Mouse (Mus musculus) heart, embryonic 13.5 days (tissue): Measurements from ENCODE around the gene Pknox2. TPM values are rescaled to one million over a fixed set of nuclear protein-coding genes. Genes with fewer than 3 reads are reported as not detected.

ENCODE experiments used
- ATAC-seq: fragments of 200-750 bp; cut with Nextera tagmentation; 2 replicates; pipeline ENCODE4 v1.8.0; 2017; ENCODE audit warnings: moderate TSS enrichment; ENCODE audit not compliant: insufficient number of reproducible peaks, low FRiP score, low TSS enrichment; ENCODE audit errors: extremely low read depth
- H3K27ac ChIP-seq: fragments of 300-500 bp; sonication (generic); replicated peaks from 2 replicates; pipeline ENCODE4 v1.5.1; 2015; ENCODE audit warnings: moderate library complexity, mild to moderate bottlenecking, inconsistent platforms
- H3K27me3 ChIP-seq: fragments of 300-500 bp; sonication (generic); replicated peaks from 2 replicates; pipeline ENCODE4 v1.6.1; 2015; ENCODE audit warnings: mild to moderate bottlenecking, inconsistent platforms
- H3K36me3 ChIP-seq: fragments of 300-500 bp; sonication (generic); 2 replicates; pipeline ENCODE4 v1.6.1; 2015; ENCODE audit warnings: mild to moderate bottlenecking, inconsistent platforms
- H3K4me1 ChIP-seq: fragments of 300-500 bp; sonication (generic); 2 replicates; pipeline ENCODE4 v1.6.1; 2015; ENCODE audit warnings: inconsistent platforms
- H3K4me2 ChIP-seq: fragments of 300-500 bp; sonication (generic); 2 replicates; pipeline ENCODE4 v1.6.1; 2015; ENCODE audit warnings: inconsistent platforms, mild to moderate bottlenecking, moderate library complexity
- H3K4me3 ChIP-seq: fragments of 300-500 bp; sonication (generic); 2 replicates; pipeline ENCODE4 v1.5.1; 2015; ENCODE audit warnings: moderate library complexity, mild to moderate bottlenecking, inconsistent platforms
- H3K9ac ChIP-seq: fragments of 300-500 bp; sonication (generic); 2 replicates; pipeline ENCODE4 v1.6.1; 2015; ENCODE audit warnings: inconsistent platforms, mild to moderate bottlenecking, moderate library complexity
- H3K9me3 ChIP-seq: fragments of 300-500 bp; sonication (generic); 2 replicates; pipeline ENCODE4 v1.6.1; 2016; ENCODE audit warnings: inconsistent platforms
- WGBS: fragments of 180-500 bp; shearing (Covaris S2); methylation state at CpG from one replicate; pipeline ENCODE4 v1.1.7; 2015; ENCODE audit warnings: mixed read lengths; 5-methylcytosine and 5-hydroxymethylcytosine counted together
- polyA plus RNA-seq: library from polyadenylated mRNA; unstranded; fragments of >200 nt; fragmentation: Nextera tagmentation; extraction: Ambion mirVana; gene quantifications from 2 replicates; pipeline ENCODE4 v1.2.1, GENCODE M21; 2015

Pknox2 gene
- polyA plus RNA-seq, 1 experiment from 2014 or later, result 5.7 TPM

GRCm38 (mm10) chr9:37160686-37161085, 13.5 kb upstream of the Pknox2 start:
- Histone ChIP-seq H3K4me2 (no peak overlapping the region), H3K4me3 (no peak overlapping the region), H3K4me1 (no peaks in the 10 kb centered on the region), H3K36me3 (no peaks in the 10 kb centered on the region), H3K9ac (no peak overlapping the region), H3K27me3 (no peaks in the 10 kb centered on the region), H3K9me3 (no peaks in the 10 kb centered on the region), H3K27ac (no peak overlapping the region)
- ATAC-seq, result no peak
- 62% methylated on average over 2 of the region's 2 CpGs for WGBS

- no peaks in the 10 kb centered on the region for H3K9me3 ChIP-seq
Observed at GRCm38 (mm10) chr9:37147886-37148285, 679 bp upstream of the Pknox2 start.

GRCm38 (mm10) chr9:37146603-37147358, 426 bp downstream of the Pknox2 start:
- Histone ChIP-seq H3K4me1 (peaks cover 33% of the 10 kb centered on the region), H3K9ac (peak overlapping the region; percentile 95), H3K9me3 (no peaks in the 10 kb centered on the region), H3K27me3 (peaks cover 17% of the 10 kb centered on the region; the same call in 1 of the 2 replicates), H3K4me3 (peak overlapping the region; percentile 81), H3K36me3 (no peaks in the 10 kb centered on the region), H3K27ac (peak overlapping the region; percentile 95), H3K4me2 (peak overlapping the region; percentile 88)
- ATAC-seq, result peak; percentile 71; the same call in 1 of the 2 replicates
- WGBS, result under 1% methylated on average over 73 of the region's 75 CpGs

More at GRCm38 (mm10) chr9:37147886-37148285, 679 bp upstream of the Pknox2 start:
- WGBS, result 33% methylated on average over 4 of the region's 4 CpGs
- Histone ChIP-seq H3K27me3 (peaks cover 17% of the 10 kb centered on the region; the same call in 1 of the 2 replicates), H3K4me3 (no peak overlapping the region), H3K4me1 (peaks cover 25% of the 10 kb centered on the region), H3K36me3 (no peaks in the 10 kb centered on the region), H3K27ac (no peak overlapping the region), H3K9ac (no peak overlapping the region), H3K4me2 (no peak overlapping the region)
- ATAC-seq, result no peak

GRCm38 (mm10) chr9:37146353-37146602, 929 bp downstream of the Pknox2 start:
- peak overlapping the region; percentile 95 for H3K27ac ChIP-seq
- no peaks in the 10 kb centered on the region for H3K36me3 ChIP-seq
- peaks cover 38% of the 10 kb centered on the region for H3K4me1 ChIP-seq
- no peaks in the 10 kb centered on the region for H3K9me3 ChIP-seq
- ATAC-seq, result no peak
- H3K9ac ChIP-seq, result peak overlapping the region; percentile 95
- peak overlapping the region; percentile 81 for H3K4me3 ChIP-seq
- peaks cover 17% of the 10 kb centered on the region; the same call in 1 of the 2 replicates for H3K27me3 ChIP-seq
- peak overlapping the region; percentile 88 for H3K4me2 ChIP-seq
- WGBS, result under 1% methylated on average over 12 of the region's 12 CpGs

- peak overlapping the region; percentile 88 for H3K4me2 ChIP-seq
- H3K9me3 ChIP-seq, result no peaks in the 10 kb centered on the region
- under 1% methylated on average over 43 of the region's 43 CpGs for WGBS
- no peaks in the 10 kb centered on the region for H3K36me3 ChIP-seq
- peaks cover 43% of the 10 kb centered on the region for H3K4me1 ChIP-seq
- H3K27me3 ChIP-seq, result peaks cover 17% of the 10 kb centered on the region; the same call in 1 of the 2 replicates
- H3K9ac ChIP-seq, result peak overlapping the region; percentile 95
- H3K27ac ChIP-seq, result peak overlapping the region; percentile 95
- ATAC-seq, result no peak
- H3K4me3 ChIP-seq, result peak overlapping the region; percentile 81
Observed at GRCm38 (mm10) chr9:37145616-37146352, 1.4 kb downstream of the Pknox2 start.

GRCm38 (mm10) chr9:37145151-37145615, 2.0 kb downstream of the Pknox2 start:
- H3K9me3 ChIP-seq, result no peaks in the 10 kb centered on the region
- H3K4me2 ChIP-seq, result peak overlapping the region; percentile 88
- peaks cover 17% of the 10 kb centered on the region; the same call in 1 of the 2 replicates for H3K27me3 ChIP-seq
- H3K36me3 ChIP-seq, result no peaks in the 10 kb centered on the region
- ATAC-seq, result no peak
- WGBS, result 1% methylated on average over 26 of the region's 26 CpGs
- peak overlapping the region; percentile 95 for H3K9ac ChIP-seq
- H3K27ac ChIP-seq, result peak overlapping the region; percentile 95
- H3K4me1 ChIP-seq, result peaks cover 49% of the 10 kb centered on the region
- peak overlapping the region; percentile 81 for H3K4me3 ChIP-seq

GRCm38 (mm10) chr9:37144696-37145095, 2.5 kb downstream of the Pknox2 start:
- Histone ChIP-seq H3K9ac (peak overlapping the region; percentile 95), H3K27me3 (peaks cover 15% of the 10 kb centered on the region; the same call in 1 of the 2 replicates), H3K4me3 (peak overlapping the region; percentile 81), H3K9me3 (no peaks in the 10 kb centered on the region), H3K27ac (peak overlapping the region; percentile 95), H3K4me2 (peak overlapping the region; percentile 88), H3K36me3 (no peaks in the 10 kb centered on the region), H3K4me1 (peaks cover 54% of the 10 kb centered on the region)
- WGBS, result 20% methylated on average over 6 of the region's 6 CpGs
- ATAC-seq, result no peak

- Histone ChIP-seq H3K9ac (peak overlapping the region; percentile 95), H3K9me3 (no peaks in the 10 kb centered on the region), H3K27ac (peak overlapping the region; percentile 95), H3K4me3 (peak overlapping the region; percentile 81), H3K36me3 (no peaks in the 10 kb centered on the region), H3K27me3 (peaks cover 14% of the 10 kb centered on the region; the same call in 1 of the 2 replicates), H3K4me1 (peaks cover 59% of the 10 kb centered on the region), H3K4me2 (peak overlapping the region; percentile 88)
- no peak for ATAC-seq
- 5% methylated on average over 21 of the region's 21 CpGs for WGBS
Observed at GRCm38 (mm10) chr9:37144251-37144650, 3.0 kb downstream of the Pknox2 start.

- peak overlapping the region; percentile 95 for H3K9ac ChIP-seq
- ATAC-seq, result no peak
- peak overlapping the region; percentile 95; the same call in 1 of the 2 replicates for H3K27ac ChIP-seq
- H3K4me1 ChIP-seq, result peaks cover 65% of the 10 kb centered on the region
- no peaks in the 10 kb centered on the region for H3K9me3 ChIP-seq
- no peaks in the 10 kb centered on the region for H3K36me3 ChIP-seq
- 51% methylated on average over 12 of the region's 12 CpGs for WGBS
- peak overlapping the region; percentile 88 for H3K4me2 ChIP-seq
- peaks cover 14% of the 10 kb centered on the region; the same call in 1 of the 2 replicates for H3K27me3 ChIP-seq
- H3K4me3 ChIP-seq, result peak overlapping the region; percentile 81
Observed at GRCm38 (mm10) chr9:37143046-37143931, 3.9 kb downstream of the Pknox2 start.

GRCm38 (mm10) chr9:37142107-37142506, 5.1 kb downstream of the Pknox2 start:
- no peak overlapping the region for H3K4me3 ChIP-seq
- no peaks in the 10 kb centered on the region for H3K9me3 ChIP-seq
- H3K9ac ChIP-seq, result no peak overlapping the region
- H3K27me3 ChIP-seq, result peaks cover 14% of the 10 kb centered on the region; the same call in 1 of the 2 replicates
- ATAC-seq, result no peak
- 32% methylated on average over 4 of the region's 4 CpGs for WGBS
- no peaks in the 10 kb centered on the region for H3K36me3 ChIP-seq
- H3K27ac ChIP-seq, result peak overlapping the region; percentile 58; the same call in 1 of the 2 replicates
- peaks cover 65% of the 10 kb centered on the region for H3K4me1 ChIP-seq
- H3K4me2 ChIP-seq, result no peak overlapping the region
